Mouse (Mus musculus): Measurements from ENCODE around the gene Alcam.

The Alcam gene

DNA sequence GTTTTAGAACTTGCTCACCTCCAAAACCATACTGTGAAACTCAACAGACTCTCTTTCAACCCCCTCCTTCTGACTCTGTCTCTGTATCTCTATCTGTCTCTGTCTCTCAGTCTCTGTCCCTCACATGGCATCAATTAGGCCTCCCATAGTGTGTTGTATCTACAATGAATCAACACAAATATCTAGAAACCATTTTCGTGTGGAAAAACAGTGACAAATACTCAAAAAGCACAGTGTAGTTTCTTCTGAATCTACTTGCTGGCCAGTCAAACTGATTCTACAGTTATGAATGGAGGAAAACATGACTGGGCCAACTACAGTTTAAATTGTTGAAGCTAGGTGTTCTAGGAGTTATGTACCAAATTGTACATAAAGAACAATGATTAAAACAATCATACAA is 10.8 kb downstream of the Alcam start:
- no peak for DNase-seq (ENCODE audit: low read depth, low spot score)

GRCm38 (mm10) chr16:52439600-52439999 is 14.3 kb downstream of the Alcam start:
- no peak for DNase-seq (ENCODE audit: low read depth, low spot score)

DNA sequence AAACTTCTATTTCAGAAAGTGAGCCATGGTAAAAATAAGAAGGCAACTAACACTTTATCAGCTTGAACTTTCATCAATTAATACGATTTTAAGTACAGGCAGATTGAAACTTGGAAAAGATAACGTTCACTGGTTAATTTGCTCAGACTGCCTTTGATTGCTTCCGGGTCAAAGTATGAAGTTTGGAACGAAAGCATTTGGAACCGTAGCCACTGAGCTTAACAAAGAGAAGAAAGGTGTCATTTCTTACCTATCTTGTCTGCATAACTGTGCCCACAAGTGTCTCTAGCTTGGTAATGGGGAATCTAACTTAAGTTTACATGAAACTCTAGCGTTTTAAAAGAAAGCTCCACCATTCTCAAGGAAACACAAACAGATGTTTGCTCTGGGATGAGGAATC is 14.9 kb downstream of the Alcam start:
- DNase-seq (ENCODE audit: low read depth, low spot score) = no peak

GRCm38 (mm10) chr16:52438216-52438904 is 15.5 kb downstream of the Alcam start:
- DNase-seq (ENCODE audit: low read depth, low spot score) = no peak

- no peak for DNase-seq (ENCODE audit: low read depth, low spot score)
Measured at GRCm38 (mm10) chr16:52433189-52433588, 20.7 kb downstream of the Alcam start.

DNA sequence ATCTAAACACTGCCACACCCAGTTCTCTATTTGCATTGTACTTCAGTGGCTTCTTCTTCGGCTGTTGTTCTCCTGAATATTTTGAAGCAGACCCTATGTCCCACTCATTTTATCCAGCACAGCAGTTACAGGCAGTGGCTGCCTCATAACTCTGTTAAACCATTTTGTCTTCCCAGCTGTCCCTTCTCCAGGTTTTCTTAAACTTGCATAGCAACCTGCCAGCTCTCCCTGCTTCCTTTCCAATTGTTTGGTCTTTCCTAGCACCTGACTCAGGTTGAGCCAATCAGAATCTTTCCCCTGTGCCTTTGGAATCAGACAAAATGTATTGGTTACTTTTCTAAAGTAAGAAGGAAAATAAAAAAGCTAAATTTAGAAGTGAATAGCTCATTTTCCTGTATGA is 21.8 kb downstream of the Alcam start:
- no peak for DNase-seq (ENCODE audit: low read depth, low spot score)

DNA sequence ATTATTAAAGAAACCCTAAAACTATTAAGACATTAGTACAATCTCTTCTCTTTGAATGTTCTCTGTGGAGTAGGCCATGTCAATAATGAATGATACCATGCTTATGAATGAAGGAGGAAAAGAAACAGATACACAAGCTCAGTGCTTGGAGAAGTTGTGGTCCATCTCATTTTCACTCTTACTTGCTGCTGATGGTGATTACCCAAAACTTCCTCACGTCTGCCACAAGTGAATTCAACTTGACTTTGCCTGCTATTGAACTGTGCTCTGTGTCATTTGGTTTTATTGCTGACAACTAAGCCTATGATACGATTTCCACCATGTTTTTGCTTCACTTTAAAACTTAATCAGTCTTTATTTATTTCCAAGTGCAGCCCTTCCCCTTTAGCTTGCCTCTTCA is 22.3 kb downstream of the Alcam start:
- DNase-seq (ENCODE audit: low read depth, low spot score) = no peak

GRCm38 (mm10) chr16:52430073-52430472 is 23.8 kb downstream of the Alcam start:
- DNase-seq (ENCODE audit: low read depth, low spot score) = no peak

- no peak for DNase-seq (ENCODE audit: low read depth, low spot score)
Measured at GRCm38 (mm10) chr16:52429661-52430060, 24.2 kb downstream of the Alcam start.

DNA sequence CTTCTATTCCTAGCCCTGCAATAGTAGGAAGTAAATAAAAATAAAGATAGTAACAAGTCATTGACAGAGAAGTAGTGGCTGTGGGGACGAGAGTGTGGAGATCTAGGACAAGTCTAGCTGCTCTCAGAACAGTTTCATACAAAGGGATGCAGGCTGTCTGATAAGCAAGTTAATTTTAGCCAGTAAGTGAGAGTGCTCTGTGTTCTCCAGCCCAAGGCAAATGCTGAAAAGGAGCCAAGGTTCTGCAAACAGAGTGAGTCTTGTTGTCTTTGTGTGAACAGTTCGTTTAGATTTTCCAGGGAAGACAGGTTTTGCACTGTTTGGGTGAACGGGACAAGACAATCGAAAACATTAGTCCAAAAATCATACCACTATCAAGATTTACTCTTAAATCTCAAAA is 25.4 kb downstream of the Alcam start:
- no peak for DNase-seq (ENCODE audit: low read depth, low spot score)

- DNase-seq (ENCODE audit: low read depth, low spot score) = no peak
Measured at GRCm38 (mm10) chr16:52418568-52419158, 35.2 kb downstream of the Alcam start.

- no peak for DNase-seq (ENCODE audit: low read depth, low spot score)
Measured at GRCm38 (mm10) chr16:52417982-52418381, 35.9 kb downstream of the Alcam start.

DNA sequence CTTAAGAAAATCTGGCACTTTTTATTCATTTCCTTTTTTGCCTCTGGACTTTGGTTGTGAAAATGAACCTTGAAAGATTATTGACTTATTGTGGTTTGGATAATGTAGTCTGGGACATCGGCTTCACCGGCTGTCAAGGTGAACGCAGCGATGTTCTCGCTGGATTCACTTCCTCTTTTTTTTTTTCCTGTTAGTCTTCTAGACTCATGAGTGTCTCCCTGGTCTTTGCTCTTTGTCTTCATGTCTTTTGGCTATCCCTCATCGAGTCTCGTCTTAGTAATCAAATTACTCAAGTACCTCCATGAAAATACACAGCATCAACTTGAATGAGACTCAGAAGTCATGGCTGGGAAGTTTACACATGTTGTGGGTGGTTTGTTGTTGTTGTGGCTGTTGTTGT is 36.7 kb downstream of the Alcam start:
- no peak for DNase-seq (ENCODE audit: low read depth, low spot score)

DNA sequence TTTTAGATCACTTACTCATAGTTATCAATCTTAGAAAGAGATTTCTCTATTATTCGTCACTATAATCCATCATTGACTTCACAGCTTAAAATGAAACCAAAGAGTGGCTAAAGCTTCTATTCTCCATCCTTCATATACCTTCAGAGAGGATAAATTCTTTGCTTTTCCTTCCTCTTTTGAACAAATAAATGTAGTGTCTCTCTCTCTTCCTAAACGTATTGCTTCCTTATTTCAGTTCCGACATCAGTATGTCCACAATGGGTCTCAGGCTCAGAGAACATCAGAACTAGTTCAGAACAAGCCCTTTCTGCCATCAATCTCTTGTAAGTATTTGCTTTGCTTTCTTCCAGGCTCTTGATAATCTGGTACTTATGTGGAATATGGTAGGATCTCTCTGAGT is 40.2 kb downstream of the Alcam start:
- DNase-seq (ENCODE audit: low read depth, low spot score) = no peak

DNA sequence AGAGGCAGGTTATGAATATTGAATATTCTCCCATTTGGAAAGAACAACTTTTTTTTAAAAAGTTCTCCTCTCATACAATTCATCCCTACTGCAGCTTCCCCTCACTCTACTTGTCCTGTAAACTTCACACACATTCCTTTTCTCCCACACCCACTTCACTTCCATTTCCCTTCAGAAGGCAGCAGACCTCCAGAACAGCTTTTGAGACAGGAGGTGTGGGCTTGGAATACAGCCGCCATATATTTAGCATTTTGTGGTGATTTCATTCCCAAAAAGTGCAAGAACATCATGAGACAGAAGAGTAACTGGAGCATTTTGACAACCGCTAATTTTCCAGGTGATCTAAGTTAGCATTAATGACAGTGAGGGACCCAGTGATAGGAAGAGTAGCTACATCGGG is 47.8 kb downstream of the Alcam start:
- DNase-seq (ENCODE audit: low read depth, low spot score) = no peak

DNA sequence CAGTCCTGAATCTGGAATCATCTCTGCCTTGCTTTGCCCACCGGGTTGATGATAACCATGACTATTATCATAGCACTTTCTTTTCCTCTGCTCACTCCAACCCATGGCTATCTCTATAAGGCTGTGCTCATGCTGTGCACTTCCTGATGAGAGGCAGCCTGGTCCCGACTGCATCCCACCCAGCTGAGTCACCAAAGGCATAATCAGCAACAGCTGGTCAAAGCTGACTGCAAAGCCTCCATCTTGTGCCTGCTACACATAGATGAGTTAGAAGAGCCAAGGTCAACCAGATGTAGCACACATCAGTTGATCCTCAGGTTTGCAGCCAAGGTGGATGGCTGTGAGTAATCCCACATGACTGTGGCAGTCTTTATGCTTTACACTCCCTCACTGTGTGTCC is 48.6 kb downstream of the Alcam start:
- DNase-seq (ENCODE audit: low read depth, low spot score) = no peak

DNA sequence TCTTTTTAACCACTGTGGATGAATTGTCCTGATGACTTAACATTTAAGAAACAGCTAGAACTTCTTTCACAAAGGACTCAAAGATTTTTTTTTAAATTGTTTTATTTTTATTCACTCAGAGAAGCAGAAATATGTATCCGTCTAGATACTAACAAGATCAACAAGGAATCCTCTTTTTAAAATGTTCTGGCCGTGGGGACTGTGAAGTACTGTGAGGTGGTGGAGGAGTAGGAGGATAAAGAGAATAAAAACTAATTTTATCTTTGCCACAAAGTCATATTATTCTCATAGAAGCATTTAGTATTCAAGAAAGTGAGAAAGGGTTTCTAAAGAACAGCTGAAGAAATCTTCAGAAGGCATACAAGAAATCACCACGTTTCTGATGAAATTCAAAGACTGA is 54.8 kb downstream of the Alcam start:
- no peak for DNase-seq (ENCODE audit: low read depth, low spot score)

DNA sequence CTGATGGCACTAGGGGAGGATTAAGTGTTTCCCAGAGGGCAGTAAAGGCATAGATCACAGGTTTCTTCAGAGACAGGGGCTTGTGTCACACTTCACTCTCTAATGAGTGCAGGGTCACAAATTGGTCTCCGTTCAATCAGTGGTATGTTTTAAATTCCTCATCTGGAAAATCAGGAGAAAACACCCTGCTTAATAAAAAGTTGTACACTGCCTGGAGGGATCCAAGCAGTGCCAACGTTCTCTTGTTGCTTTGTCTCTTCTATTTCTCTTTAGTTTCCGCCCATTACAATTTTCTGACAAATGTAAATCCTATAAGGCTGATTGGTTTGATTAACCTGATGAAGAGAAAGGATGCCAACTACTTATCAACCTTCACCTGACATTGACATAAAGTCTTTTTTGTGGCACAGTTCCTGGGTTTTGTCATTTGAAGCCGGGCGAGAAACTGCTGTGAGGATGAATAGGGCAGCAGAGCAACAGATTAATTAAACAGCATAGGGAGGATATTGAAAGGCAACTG is 67.0 kb downstream of the Alcam start:
- no peak for DNase-seq (ENCODE audit: low read depth, low spot score)

DNA sequence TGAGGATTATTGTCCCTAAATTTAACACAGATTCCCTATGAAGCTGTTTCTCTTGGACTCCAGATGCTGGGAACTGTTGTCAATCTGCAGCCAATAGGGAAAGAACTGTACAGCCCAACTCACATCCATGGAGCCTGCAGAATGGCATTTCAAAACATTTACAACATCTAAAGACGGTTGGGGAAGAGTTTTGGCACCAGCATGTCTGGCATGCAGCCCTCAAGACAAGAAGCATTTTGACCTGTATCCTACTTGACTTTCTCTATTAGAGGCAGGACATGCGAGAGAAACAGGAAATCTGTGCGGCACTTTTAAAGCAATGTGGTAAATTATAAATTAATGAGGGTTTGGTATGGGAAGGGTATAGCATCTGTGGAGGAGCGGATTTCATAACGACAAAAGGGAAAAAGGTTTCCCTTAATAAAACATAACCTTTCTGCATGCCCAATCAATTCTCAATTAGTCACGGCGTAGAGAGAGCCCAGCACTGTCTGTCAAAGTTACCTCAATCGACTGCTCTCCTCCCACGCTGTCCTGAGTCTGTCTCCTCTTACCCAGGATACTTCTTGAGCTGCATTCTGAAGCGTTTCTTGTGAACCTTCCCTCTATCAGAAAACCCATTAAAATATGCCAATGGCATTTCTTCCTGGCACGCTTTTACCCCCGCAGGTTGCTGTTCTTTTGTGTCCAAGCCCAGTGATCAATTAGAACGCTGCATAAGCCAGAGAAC is 70.3 kb downstream of the Alcam start:
- no peak for DNase-seq (ENCODE audit: low read depth, low spot score)

DNA sequence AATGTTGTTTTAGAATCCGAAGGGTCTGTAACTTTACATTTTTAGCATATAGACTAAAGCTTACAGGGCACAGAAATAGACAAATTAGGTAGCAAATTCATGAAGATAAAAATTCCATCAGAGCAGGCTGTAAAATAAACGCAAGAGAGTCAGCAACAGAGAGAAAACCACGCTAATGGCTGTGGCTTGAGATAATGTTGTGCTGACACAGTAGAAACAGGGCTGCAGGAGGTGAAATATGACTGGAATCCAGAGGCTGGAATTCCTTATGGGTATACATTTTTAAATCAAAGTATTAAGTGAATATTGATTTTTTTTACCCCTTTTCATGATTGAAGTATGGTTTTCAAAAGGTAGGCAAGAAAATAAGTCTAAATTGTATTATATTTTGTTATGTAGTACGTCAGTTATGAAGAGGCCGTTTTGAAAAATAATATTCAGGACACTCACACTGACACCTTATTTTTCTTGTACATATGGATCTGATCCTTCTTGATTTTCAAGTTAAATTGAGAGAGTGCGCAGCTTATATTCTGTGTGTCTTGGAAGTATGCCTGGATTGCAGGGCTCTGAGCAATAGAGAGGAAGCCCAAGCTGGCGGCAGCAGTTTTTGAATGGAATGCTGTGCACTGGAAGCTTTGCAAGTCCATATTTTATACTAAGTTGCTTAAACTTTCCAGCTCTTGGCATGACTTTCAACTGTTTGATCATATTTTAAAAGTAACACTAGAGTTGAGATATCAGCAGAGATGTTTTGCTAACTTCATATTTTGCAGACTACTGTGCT is 74.9 kb downstream of the Alcam start:
- no peak for DNase-seq (ENCODE audit: low read depth, low spot score)

- no peak for DNase-seq (ENCODE audit: low read depth, low spot score)
Measured at GRCm38 (mm10) chr16:52376827-52377226, 77.0 kb downstream of the Alcam start.

GRCm38 (mm10) chr16:52371956-52372355 is 81.9 kb downstream of the Alcam start:
- DNase-seq (ENCODE audit: low read depth, low spot score) = no peak

Measured in embryo, embryonic 11.5 days (tissue).